Mouse (Mus musculus): ENCODE results near the gene E2f6.

Gene E2f6

DNA sequence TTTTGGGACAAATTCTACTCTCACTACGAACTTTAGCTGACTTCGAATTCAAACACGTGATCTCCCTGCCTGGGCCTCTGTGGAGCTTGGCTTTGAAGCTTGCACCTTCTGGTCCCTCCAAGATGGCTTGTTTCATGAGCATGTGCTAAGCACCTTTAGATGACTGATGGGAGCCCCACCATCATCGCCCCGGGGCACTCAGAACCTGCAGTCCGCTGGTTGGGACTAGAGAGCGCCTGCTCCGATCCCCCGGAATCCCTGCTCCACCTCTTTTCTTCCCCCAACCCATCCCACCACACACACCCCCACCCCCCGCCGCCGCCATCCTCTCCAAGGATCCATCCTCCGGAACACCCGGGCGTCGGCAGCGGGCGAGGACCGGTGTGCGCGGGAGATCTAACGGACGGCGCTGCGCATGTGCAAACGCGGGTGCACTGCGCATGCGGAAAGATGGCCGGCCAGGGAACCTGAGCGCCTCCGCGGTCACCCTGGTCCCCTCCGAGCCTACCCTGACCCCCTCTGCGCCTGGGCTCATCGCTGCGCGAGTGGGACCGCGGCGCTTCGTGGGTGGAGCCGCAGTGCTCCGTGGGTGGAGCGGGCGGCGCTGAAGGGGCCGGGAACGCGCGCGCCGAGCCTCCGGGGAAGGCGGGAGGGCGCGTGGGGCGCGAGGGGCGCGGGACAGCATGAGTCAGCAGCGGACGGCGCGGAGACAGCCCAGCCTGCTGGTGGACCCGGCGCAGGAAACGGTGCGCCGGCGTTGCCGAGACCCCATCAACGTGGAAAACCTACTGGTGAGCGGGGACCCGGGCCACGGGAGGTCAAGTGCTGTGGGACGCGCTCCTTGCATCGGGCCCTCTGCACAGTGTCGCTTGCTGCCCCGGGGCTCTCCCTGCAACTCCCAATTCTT is at the start of gene E2f6:
TSS of gene E2f6 (plus strand) at position 439 of the 907 bp plus-strand sequence.
- no peak for DNase-seq (ENCODE audit: low read depth)

GRCm38 (mm10) chr12:16761461-16761860 is 49.3 kb upstream of the E2f6 start:
- no peak for DNase-seq (ENCODE audit: low read depth)

DNA sequence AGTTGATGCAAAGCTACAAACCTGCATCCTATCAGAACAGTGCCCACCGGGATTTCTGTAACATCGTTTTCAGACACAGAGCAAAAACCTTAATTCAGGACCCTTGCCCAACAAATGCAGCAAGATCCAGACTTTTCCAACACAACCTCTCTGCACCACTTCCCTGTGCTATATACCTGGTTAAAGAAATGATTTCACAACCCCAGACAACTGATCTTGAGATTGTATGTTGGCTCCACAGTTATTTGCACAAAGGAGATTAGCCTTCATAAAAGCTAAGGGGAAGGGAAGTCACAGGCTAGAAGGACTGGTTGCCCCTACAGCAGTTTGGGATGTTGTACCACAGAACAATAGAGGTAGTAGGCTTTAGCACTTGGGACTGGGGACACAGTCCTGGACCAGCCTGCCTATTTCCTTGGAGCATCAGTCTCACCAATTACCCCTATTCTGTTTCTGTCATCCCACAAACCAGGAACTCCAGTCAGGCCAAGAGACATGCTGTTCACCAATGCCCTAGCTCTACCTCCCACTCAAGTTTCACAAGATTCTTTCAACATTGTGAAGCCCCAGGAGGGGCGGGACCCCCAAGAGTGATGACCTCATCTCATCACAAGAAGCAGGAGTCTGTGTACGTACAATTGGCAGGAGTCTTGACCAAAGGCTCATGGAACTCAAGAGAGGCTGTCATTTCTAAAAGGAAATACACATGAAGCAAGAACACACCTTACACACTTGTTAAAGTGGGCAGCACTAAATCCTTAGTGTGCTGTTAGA is 46.9 kb upstream of the E2f6 start:
- no peak for DNase-seq (ENCODE audit: low read depth)

- DNase-seq (ENCODE audit: low read depth) = no peak
These were observed 45.9 kb upstream of the E2f6 start for GRCm38 (mm10) chr12:16764776-16765445.

GRCm38 (mm10) chr12:16768251-16768650 is 42.5 kb upstream of the E2f6 start:
- no peak for DNase-seq (ENCODE audit: low read depth)

DNA sequence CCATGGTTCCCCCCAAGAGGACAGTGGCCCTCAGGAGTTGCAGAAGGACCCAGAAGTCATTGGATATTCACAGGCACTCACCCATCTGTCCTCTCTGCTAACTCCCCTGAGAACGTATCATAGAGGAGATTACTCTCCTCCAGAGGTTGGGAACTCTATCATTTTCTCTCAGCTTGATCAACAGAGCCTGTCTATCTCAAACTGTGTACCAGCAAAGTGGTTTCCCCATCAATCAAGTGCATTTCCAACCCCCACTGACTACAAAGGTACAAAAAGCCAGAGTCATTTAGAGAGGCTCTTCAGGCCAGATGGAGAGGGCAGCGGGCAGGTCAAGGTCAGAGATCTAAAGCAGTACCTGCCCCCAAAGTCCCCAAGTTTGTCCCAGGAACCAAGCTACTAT is 42.1 kb upstream of the E2f6 start:
- DNase-seq (ENCODE audit: low read depth) = no peak

DNA sequence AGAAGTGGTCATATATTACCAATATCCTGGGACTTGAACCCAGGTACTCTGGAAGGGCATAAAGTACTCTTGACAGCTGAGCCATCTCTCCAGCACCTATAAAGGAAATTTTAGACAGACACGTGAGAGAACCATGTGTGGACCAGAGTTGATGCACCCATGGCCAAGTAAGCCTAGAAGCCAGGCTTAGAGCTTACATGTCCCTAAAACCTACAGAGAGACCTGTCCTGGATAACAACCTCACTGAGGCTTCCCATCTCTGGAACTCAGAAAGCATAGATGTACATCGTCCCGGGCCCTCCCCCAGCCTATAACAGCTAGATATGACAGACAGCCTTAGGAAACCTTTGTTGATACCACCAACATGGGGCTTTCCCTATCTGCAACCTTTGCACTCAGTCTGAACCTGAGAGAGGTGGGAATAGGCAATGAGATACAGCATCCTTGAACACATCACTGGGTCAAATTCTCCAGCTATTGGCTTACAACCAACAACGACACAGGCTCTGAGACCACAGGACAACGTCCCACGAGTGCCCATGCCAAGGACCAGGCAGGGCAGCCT is 41.1 kb upstream of the E2f6 start:
- DNase-seq (ENCODE audit: low read depth) = no peak

DNA sequence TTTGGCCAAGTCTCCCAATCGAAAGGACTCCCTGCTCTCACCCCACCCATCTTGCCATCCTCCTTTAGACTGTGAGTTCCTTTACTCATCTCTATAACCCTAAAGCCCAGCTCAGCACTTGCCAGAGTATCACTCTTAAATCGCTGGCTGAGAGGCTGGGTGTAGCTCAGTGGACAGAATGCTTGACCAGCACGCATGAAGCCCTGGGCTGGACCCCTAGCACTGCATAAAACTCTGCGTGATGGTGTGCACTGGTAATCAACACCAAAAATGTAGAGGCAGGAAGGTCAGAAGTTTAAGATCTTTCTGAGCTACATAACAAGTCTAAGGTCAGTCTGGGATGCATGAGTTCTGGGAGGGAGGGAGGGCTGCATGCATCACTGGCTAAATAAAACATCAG is 36.2 kb upstream of the E2f6 start:
- DNase-seq (ENCODE audit: low read depth) = no peak

- DNase-seq (ENCODE audit: low read depth) = no peak
These were observed 35.4 kb upstream of the E2f6 start for GRCm38 (mm10) chr12:16775351-16775750.

DNA sequence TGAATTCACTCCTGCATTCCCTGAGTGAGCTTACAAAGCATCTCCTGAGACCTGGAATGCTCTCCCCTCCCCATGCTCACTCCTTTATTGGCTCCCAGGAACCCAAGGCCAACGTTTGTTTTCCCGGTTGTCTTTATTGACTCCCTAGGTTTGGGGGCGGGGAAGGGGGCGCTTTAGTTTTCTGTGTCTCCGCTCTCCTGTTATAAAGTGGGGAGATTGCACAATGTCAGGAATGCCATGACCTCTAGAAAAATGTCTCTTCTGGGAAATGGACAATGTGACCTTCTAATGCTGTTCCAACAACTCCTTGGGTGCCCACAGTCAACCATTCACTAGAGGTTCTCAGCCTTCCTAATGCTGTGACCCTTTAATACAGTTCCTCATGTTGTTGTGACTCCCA is 32.2 kb upstream of the E2f6 start:
- DNase-seq (ENCODE audit: low read depth) = no peak

- peak; percentile 72 for DNase-seq (ENCODE audit: low read depth)
These were observed 31.6 kb upstream of the E2f6 start for GRCm38 (mm10) chr12:16779165-16779564.

DNA sequence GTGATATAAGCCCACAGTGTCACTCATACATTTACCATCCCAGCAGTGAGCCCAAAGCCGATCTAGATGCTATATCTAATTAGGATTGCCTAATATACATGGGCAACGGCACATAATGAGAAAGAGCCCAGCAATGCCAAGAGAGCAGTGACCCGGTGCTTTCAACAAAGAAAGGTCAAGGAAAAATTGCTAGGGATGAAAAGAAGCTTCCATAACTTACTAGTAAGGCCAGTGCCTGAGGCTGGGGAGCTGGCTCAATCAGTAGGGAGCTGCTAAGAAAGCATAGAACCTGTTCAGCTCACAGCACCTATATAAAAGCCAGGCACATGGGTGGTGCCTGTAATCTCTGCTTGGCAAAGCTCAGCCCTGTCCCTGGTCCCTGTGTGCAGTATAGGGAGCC is 30.4 kb upstream of the E2f6 start:
- DNase-seq (ENCODE audit: low read depth) = no peak

DNA sequence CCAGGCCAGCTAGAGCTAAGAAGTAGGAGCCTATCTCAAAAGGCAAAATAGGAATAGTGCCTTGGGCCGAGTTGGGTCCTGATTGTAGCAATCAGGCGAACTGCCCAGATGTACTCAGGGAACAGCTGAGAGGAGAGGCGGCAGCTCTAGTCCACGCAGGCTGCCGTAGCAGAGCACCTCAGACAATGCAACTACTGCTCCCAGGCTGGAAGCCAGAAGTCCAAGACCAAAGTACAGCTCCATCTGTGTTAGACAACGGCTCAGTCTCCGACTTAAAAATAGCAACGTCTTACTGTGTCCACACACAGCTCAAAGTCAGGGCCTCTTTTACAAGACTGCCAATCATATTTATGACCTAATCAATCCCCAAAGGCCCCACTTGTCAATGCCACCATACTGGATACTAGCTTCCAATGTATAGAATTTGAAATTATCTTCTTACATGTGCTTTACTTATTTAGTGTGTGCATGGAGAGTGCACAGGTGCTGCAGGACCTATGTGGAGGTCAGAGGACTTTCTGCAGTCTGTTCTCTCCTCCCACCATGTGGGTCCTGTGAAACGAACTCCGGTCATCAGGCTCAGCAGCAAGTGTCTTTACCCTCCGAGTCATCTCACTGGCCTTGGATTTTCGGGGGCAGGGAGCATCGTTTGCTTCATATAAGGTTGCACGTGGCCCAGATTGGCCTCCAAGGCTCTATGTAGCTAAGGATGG is 29.6 kb upstream of the E2f6 start:
- DNase-seq (ENCODE audit: low read depth) = no peak

- peak; percentile 64 for DNase-seq (ENCODE audit: low read depth)
These were observed 22.2 kb upstream of the E2f6 start for GRCm38 (mm10) chr12:16788600-16788999.

DNA sequence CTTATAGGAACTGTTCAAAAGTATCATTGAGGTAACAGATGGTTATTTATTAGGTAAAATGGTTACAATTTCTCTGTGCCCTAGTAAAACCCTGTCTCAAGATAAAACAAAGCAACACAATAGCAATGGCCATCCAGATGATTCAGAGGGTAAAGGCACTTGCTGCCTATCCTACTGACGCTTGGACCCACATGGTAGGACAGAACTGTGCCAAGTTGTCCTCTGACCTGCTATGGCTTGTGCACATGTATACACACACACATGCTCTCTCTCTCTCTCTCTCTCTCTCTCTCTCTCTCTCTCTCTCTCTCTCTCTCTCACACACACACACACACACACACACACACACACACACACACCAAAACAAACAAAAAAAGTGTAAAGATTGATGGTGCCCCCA is 21.6 kb upstream of the E2f6 start:
- no peak for DNase-seq (ENCODE audit: low read depth)

- peak; percentile 84 for DNase-seq (ENCODE audit: low read depth)
These were observed 21.0 kb upstream of the E2f6 start for GRCm38 (mm10) chr12:16789756-16790155.

DNA sequence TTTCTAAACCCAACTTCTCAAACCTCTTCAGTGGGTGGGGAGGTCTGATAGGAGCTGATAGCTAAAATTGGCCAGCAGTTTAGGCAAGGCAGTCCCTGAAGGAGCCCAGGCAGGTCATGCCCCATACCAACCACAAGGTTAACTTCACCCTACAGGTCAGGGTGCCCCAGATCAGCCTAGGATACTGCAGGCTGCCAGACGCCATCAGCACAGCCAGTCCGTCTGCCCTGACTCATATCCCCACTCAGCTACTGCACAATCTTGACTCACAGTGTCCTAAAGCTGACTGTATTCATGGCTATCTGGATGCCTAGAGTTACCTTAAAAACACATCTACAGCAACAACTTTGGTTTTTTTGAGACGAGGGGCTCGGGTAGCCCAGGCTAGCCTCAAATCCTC is 20.3 kb upstream of the E2f6 start:
- peak; percentile 94 for DNase-seq (ENCODE audit: low read depth)

GRCm38 (mm10) chr12:16793371-16793770 is 17.4 kb upstream of the E2f6 start:
- no peak for DNase-seq (ENCODE audit: low read depth)

- no peak for DNase-seq (ENCODE audit: low read depth)
These were observed 15.0 kb upstream of the E2f6 start for GRCm38 (mm10) chr12:16795781-16796180.

- DNase-seq (ENCODE audit: low read depth) = no peak
These were observed 11.9 kb upstream of the E2f6 start for GRCm38 (mm10) chr12:16798894-16799293.

GRCm38 (mm10) chr12:16799928-16800258 is 10.9 kb upstream of the E2f6 start:
- DNase-seq (ENCODE audit: low read depth) = no peak

All from fibroblast of lung, adult 2 months (primary cell).